Mouse (Mus musculus): ENCODE data around the gene Grpel1. TPM values are rescaled to one million over a fixed set of nuclear protein-coding genes. Genes with fewer than 3 reads are reported as not detected.

Grpel1 gene
- polyA plus RNA-seq, 1 experiment from 2014 or later: 68.0 TPM

- H3K36me3 ChIP-seq (ENCODE audit: insufficient read depth, low read length): no peaks in the 10 kb centered on the region
- H3K9ac ChIP-seq (ENCODE audit: low read depth, low read length): no peak overlapping the region
- ATAC-seq (replicated peaks; ENCODE audit: low FRiP score, low read depth) (no peak), DNase-seq (ENCODE audit: low spot score) (no peak)
- no peaks in the 10 kb centered on the region for H3K9me3 ChIP-seq (replicated peaks; ENCODE audit: low read length)
- H3K4me1 ChIP-seq (replicated peaks; ENCODE audit: insufficient read depth, low read length): peaks cover 5% of the 10 kb centered on the region
- no peak overlapping the region for H3K4me3 ChIP-seq (replicated peaks; ENCODE audit: low read depth, low read length)
- WGBS: 84% methylated on average over 3 of the region's 3 CpGs
- no peak overlapping the region for H3K4me2 ChIP-seq (ENCODE audit: low read length)
- no peaks in the 10 kb centered on the region for H3K27me3 ChIP-seq (ENCODE audit: insufficient read depth, low read length)
- TF ChIP-seq CTCF (IDR thresholded peaks at IDR 0.05; ENCODE audit: low read depth): no peak
- H3K27ac ChIP-seq: no peak overlapping the region
These were observed 35.2 kb upstream of the Grpel1 start for GRCm38 (mm10) chr5:36429551-36429950.

- no peak overlapping the region for H3K4me2 ChIP-seq (ENCODE audit: low read length)
- peak; percentile 20 for DNase-seq (ENCODE audit: low spot score)
- no peak overlapping the region for H3K4me3 ChIP-seq (replicated peaks; ENCODE audit: low read depth, low read length)
- H3K9me3 ChIP-seq (replicated peaks; ENCODE audit: low read length): no peaks in the 10 kb centered on the region
- no peaks in the 10 kb centered on the region for H3K27me3 ChIP-seq (ENCODE audit: insufficient read depth, low read length)
- TF ChIP-seq CTCF (IDR thresholded peaks at IDR 0.05; ENCODE audit: low read depth): no peak
- ATAC-seq (replicated peaks; ENCODE audit: low FRiP score, low read depth): no peak
- H3K4me1 ChIP-seq (replicated peaks; ENCODE audit: insufficient read depth, low read length): peaks cover 5% of the 10 kb centered on the region; the same call in 1 of the 2 replicates
- H3K27ac ChIP-seq: no peak overlapping the region
- H3K9ac ChIP-seq (ENCODE audit: low read depth, low read length): no peak overlapping the region
- H3K36me3 ChIP-seq (ENCODE audit: insufficient read depth, low read length): no peaks in the 10 kb centered on the region
- 48% methylated on average over 2 of the region's 2 CpGs for WGBS
These were observed 33.1 kb upstream of the Grpel1 start for GRCm38 (mm10) chr5:36431711-36432110.

DNA sequence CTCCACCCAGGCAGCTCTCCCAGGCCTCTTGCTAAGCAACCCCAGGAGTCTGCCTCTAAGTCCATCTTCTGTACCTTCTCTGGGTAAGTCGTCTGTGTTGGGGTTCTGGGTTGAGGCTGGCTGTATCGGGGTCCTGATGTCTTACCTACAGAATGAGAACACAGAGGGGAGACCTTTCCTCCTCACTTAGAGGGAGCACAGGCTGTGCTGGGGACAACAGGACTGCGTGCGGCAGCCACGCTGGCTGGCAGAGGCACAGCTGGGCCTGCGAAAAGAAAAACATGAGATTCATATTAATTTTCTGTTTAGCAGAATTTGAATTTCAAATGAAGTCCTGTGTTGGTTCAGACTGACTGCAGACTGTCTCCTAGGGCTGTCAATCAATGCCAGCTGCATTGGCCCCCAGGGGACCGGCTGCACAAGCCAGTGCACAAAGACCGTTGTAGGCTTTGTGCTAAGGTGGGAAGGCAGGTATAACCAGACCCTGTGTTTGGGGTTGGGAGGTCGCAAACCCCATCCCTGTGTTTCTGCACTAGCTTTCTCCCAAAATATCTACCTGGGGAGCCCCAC lies 30.3 kb upstream of the Grpel1 start:
- no peak overlapping the region for H3K9ac ChIP-seq (ENCODE audit: low read depth, low read length)
- no peak overlapping the region for H3K4me3 ChIP-seq (replicated peaks; ENCODE audit: low read depth, low read length)
- no peaks in the 10 kb centered on the region for H3K27me3 ChIP-seq (ENCODE audit: insufficient read depth, low read length)
- no peak overlapping the region for H3K27ac ChIP-seq
- 65% methylated on average over 9 of the region's 9 CpGs for WGBS
- ATAC-seq (replicated peaks; ENCODE audit: low FRiP score, low read depth) (no peak), DNase-seq (ENCODE audit: low spot score) (no peak)
- no peaks in the 10 kb centered on the region for H3K4me1 ChIP-seq (replicated peaks; ENCODE audit: insufficient read depth, low read length)
- no peak for TF ChIP-seq CTCF (IDR thresholded peaks at IDR 0.05; ENCODE audit: low read depth)
- no peaks in the 10 kb centered on the region for H3K9me3 ChIP-seq (replicated peaks; ENCODE audit: low read length)
- H3K4me2 ChIP-seq (ENCODE audit: low read length): no peak overlapping the region
- H3K36me3 ChIP-seq (ENCODE audit: insufficient read depth, low read length): no peaks in the 10 kb centered on the region

GRCm38 (mm10) chr5:36436858-36437257 lies 27.9 kb upstream of the Grpel1 start:
- H3K4me2 ChIP-seq (ENCODE audit: low read length): no peak overlapping the region
- no peaks in the 10 kb centered on the region for H3K9me3 ChIP-seq (replicated peaks; ENCODE audit: low read length)
- no peak overlapping the region for H3K9ac ChIP-seq (ENCODE audit: low read depth, low read length)
- H3K4me1 ChIP-seq (replicated peaks; ENCODE audit: insufficient read depth, low read length): no peaks in the 10 kb centered on the region
- ATAC-seq (replicated peaks; ENCODE audit: low FRiP score, low read depth) (no peak), DNase-seq (ENCODE audit: low spot score) (peak; percentile 13)
- no peak overlapping the region for H3K4me3 ChIP-seq (replicated peaks; ENCODE audit: low read depth, low read length)
- 76% methylated on average over 4 of the region's 4 CpGs for WGBS
- H3K27me3 ChIP-seq (ENCODE audit: insufficient read depth, low read length): no peaks in the 10 kb centered on the region
- no peak overlapping the region for H3K27ac ChIP-seq
- no peaks in the 10 kb centered on the region for H3K36me3 ChIP-seq (ENCODE audit: insufficient read depth, low read length)
- TF ChIP-seq CTCF (IDR thresholded peaks at IDR 0.05; ENCODE audit: low read depth): no peak

GRCm38 (mm10) chr5:36440741-36441140 lies 24.1 kb upstream of the Grpel1 start:
- no peak for TF ChIP-seq CTCF (IDR thresholded peaks at IDR 0.05; ENCODE audit: low read depth)
- no peak overlapping the region for H3K4me2 ChIP-seq (ENCODE audit: low read length)
- no peak overlapping the region for H3K27ac ChIP-seq
- no peaks in the 10 kb centered on the region for H3K4me1 ChIP-seq (replicated peaks; ENCODE audit: insufficient read depth, low read length)
- ATAC-seq (replicated peaks; ENCODE audit: low FRiP score, low read depth) (no peak), DNase-seq (ENCODE audit: low spot score) (no peak)
- H3K36me3 ChIP-seq (ENCODE audit: insufficient read depth, low read length): no peaks in the 10 kb centered on the region
- H3K9me3 ChIP-seq (replicated peaks; ENCODE audit: low read length): no peaks in the 10 kb centered on the region
- no peak overlapping the region for H3K4me3 ChIP-seq (replicated peaks; ENCODE audit: low read depth, low read length)
- no peak overlapping the region for H3K9ac ChIP-seq (ENCODE audit: low read depth, low read length)
- no peaks in the 10 kb centered on the region for H3K27me3 ChIP-seq (ENCODE audit: insufficient read depth, low read length)
- 69% methylated on average over 3 of the region's 3 CpGs for WGBS

- no peak overlapping the region for H3K9ac ChIP-seq (ENCODE audit: low read depth, low read length)
- DNase-seq (ENCODE audit: low spot score) (no peak), ATAC-seq (replicated peaks; ENCODE audit: low FRiP score, low read depth) (no peak)
- H3K27me3 ChIP-seq (ENCODE audit: insufficient read depth, low read length): no peaks in the 10 kb centered on the region
- no peak for TF ChIP-seq CTCF (IDR thresholded peaks at IDR 0.05; ENCODE audit: low read depth)
- H3K4me1 ChIP-seq (replicated peaks; ENCODE audit: insufficient read depth, low read length): no peaks in the 10 kb centered on the region
- no peak overlapping the region for H3K27ac ChIP-seq
- H3K36me3 ChIP-seq (ENCODE audit: insufficient read depth, low read length): no peaks in the 10 kb centered on the region
- H3K9me3 ChIP-seq (replicated peaks; ENCODE audit: low read length): no peaks in the 10 kb centered on the region
- WGBS: 59% methylated on average over 4 of the region's 4 CpGs
- no peak overlapping the region for H3K4me3 ChIP-seq (replicated peaks; ENCODE audit: low read depth, low read length)
- H3K4me2 ChIP-seq (ENCODE audit: low read length): no peak overlapping the region
These were observed 20.2 kb upstream of the Grpel1 start for GRCm38 (mm10) chr5:36444611-36445010.

- no peaks in the 10 kb centered on the region for H3K4me1 ChIP-seq (replicated peaks; ENCODE audit: insufficient read depth, low read length)
- H3K27ac ChIP-seq: no peak overlapping the region
- no peak overlapping the region for H3K4me2 ChIP-seq (ENCODE audit: low read length)
- H3K4me3 ChIP-seq (replicated peaks; ENCODE audit: low read depth, low read length): no peak overlapping the region
- ATAC-seq (replicated peaks; ENCODE audit: low FRiP score, low read depth) (no peak), DNase-seq (ENCODE audit: low spot score) (no peak)
- no peaks in the 10 kb centered on the region for H3K9me3 ChIP-seq (replicated peaks; ENCODE audit: low read length)
- no peaks in the 10 kb centered on the region for H3K36me3 ChIP-seq (ENCODE audit: insufficient read depth, low read length)
- H3K9ac ChIP-seq (ENCODE audit: low read depth, low read length): no peak overlapping the region
- TF ChIP-seq CTCF (IDR thresholded peaks at IDR 0.05; ENCODE audit: low read depth): no peak
- 37% methylated on average over 8 of the region's 8 CpGs for WGBS
- H3K27me3 ChIP-seq (ENCODE audit: insufficient read depth, low read length): no peaks in the 10 kb centered on the region
These were observed 19.8 kb upstream of the Grpel1 start for GRCm38 (mm10) chr5:36445028-36445427.

All from kidney, postnatal 0 days (tissue).